Mouse (Mus musculus): ENCODE measurements at regions not wholly inside any gene's neighbourhood (a gene's known extent, or its start where the extent isn't known, plus 50 kb on each side); places are given as distances from the start of the nearest gene placed in this dataset.

DNA sequence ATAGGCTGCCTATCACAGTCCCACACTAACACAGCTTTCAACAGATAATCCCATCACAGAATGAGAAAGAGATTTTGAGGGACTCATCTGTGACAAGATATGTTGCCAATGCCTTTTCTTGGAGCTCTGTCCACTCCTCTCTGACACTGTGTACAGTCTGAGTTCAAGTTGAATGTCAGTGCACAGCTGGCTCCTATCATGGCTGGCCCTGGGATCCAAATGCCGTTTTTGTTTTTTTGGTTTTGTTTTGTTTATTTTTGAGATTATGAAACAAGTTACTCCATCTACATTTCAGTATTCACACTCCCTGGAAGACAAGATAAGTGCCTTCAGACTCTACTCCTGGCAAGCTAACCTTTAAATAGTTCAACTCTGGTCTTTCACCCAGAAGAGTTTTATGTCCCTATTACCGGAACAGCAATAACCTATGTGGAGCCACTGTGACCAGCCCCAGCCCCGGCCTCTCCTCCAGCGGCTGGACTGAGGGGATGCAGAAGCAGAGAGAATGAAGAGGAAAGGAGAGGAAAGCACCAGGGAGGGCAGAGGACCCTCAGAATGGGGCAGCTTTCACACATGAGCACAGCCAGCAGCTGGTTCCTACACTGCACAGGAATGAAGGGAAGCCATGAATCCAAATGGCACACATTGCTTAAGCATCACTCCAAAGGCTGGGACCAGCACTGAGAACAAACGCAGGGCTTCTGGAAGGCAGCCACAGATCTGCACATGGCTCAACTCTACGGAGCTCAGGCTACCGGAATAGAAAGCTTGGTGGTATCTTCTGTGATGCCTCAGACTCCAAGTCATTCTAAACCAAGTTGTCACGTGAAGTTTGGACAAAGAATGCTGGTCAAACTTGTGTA, 99.9 kb upstream of the Nsun2 start:
- no peak for DNase-seq (ENCODE audit: low spot score)

GRCm38 (mm10) chr13:69439486-69439885, 94.1 kb upstream of the Nsun2 start:
- no peak for DNase-seq (ENCODE audit: low spot score)

GRCm38 (mm10) chr13:69441798-69442197, 91.7 kb upstream of the Nsun2 start:
- DNase-seq (ENCODE audit: low spot score): no peak

GRCm38 (mm10) chr13:69445611-69446010, 87.9 kb upstream of the Nsun2 start:
- no peak for DNase-seq (ENCODE audit: low spot score)

Data from urinary bladder, postnatal 14 days (tissue).